Comparison of ENCODE assay signal across 8 mouse cellular contexts in genomic region chr1:72243656-72244316, GRCm38 (mm10). TPM values are rescaled to one million over a fixed set of nuclear protein-coding genes. Genes with fewer than 3 reads are reported as not detected.
DNase-seq lines count a peak whose midpoint lies in the region; ATAC-seq and TF ChIP-seq lines count a peak whose summit lies in the region.

No protein-coding gene starts in this region.

- peak overlapping the region; percentile 47 for H3K9ac ChIP-seq in ES-Bruce4 (ENCODE audit: low read depth, poor library complexity, severe bottlenecking)
- peak overlapping the region; percentile 89 for H3K9ac ChIP-seq in forebrain, embryonic 14.5 days (ENCODE audit: low read length)

- peaks cover 2% of the 10 kb centered on the region for H3K4me1 ChIP-seq in ES-Bruce4 (ENCODE audit: control insufficient read depth, insufficient read depth, low read length)
- H3K4me1 ChIP-seq in forebrain, embryonic 14.5 days (ENCODE audit: control insufficient read depth, insufficient read depth, low read length), result no peaks in the 10 kb centered on the region
- no peaks in the 10 kb centered on the region for H3K4me1 ChIP-seq in lung, adult 2 months (ENCODE audit: control insufficient read depth, insufficient read depth, low read length)

- peak; percentile 100 for TF ChIP-seq POLR2A in ES-Bruce4 (IDR thresholded peaks at IDR 0.05; ENCODE audit: insufficient read depth, low read length)
- TF ChIP-seq POLR2A in lung, adult 2 months (IDR thresholded peaks at IDR 0.05; ENCODE audit: borderline replicate concordance, extremely low read depth, low read depth, low read length), result peak; percentile 91; the same call in 1 of the 2 replicates

- peak overlapping the region; percentile 31 for H3K4me3 ChIP-seq in ES-Bruce4 (ENCODE audit: low read depth, low read length)
- peak overlapping the region; percentile 39 for H3K4me3 ChIP-seq in forebrain, embryonic 14.5 days (ENCODE audit: low read depth, low read length)
- peak overlapping the region; percentile 69 for H3K4me3 ChIP-seq in lung, adult 2 months (replicated peaks; ENCODE audit: extremely low read depth, low read depth, low read length)

- intact Hi-C loops in heart, postnatal 25 days (cut with DNase I), result no loop called here

- no peak; the same call in none of the 2 replicates for TF ChIP-seq EP300 in ES-Bruce4 (IDR thresholded peaks at IDR 0.05; ENCODE audit: insufficient read depth, low read depth, low read length)

- no peaks in the 10 kb centered on the region for H3K9me3 ChIP-seq in ES-Bruce4 (replicated peaks; ENCODE audit: control insufficient read depth, insufficient read depth, low read length, poor library complexity, severe bottlenecking)
- no peaks in the 10 kb centered on the region for H3K9me3 ChIP-seq in forebrain, embryonic 14.5 days (replicated peaks; ENCODE audit: control insufficient read depth, low read length)

- ATAC-seq in cerebellum, adult (ENCODE audit: insufficient number of reproducible peaks, low FRiP score, low TSS enrichment), result peak; percentile 96
- ATAC-seq in forebrain, embryonic 14.5 days, result peak; percentile 97
- peak; percentile 98 for ATAC-seq in neutrophil, adult 5-6 weeks (ENCODE audit: extremely low read depth, insufficient number of reproducible peaks, low FRiP score, poor library complexity, severe bottlenecking)

- H3K27ac ChIP-seq in ES-Bruce4 (ENCODE audit: insufficient read depth, low read length), result peak overlapping the region; percentile 65
- peak overlapping the region; percentile 97 for H3K27ac ChIP-seq in forebrain, embryonic 14.5 days (ENCODE audit: low read depth, low read length)

- DNase-seq in forebrain, embryonic 14.5 days (ENCODE audit: low spot score), result peak; percentile 97
- peak; percentile 88 for DNase-seq in heart, postnatal 25 days (ENCODE audit: low spot score)
- peak; percentile 93 to 97 for DNase-seq in layer of hippocampus, adult 18-20 months (ENCODE audit: low spot score in 2 of 2)
- DNase-seq in lung, adult 2 months, result peak; percentile 94
- peak; percentile 84 to 92 for DNase-seq in thymus, adult 18-20 months

- no peaks in the 10 kb centered on the region for H3K27me3 ChIP-seq in ES-Bruce4 (ENCODE audit: control insufficient read depth, insufficient read depth, low read length, poor library complexity, severe bottlenecking)
- no peaks in the 10 kb centered on the region for H3K27me3 ChIP-seq in forebrain, embryonic 14.5 days (replicated peaks; ENCODE audit: control insufficient read depth, insufficient read depth, low read length)

- WGBS in forebrain, embryonic 14.5 days, result 1% methylated on average over 46 of the region's 47 CpGs
- under 1% methylated on average over 47 of the region's 47 CpGs for WGBS in lung, adult 2 months

- TF ChIP-seq CTCF in ES-Bruce4 (IDR thresholded peaks at IDR 0.05; ENCODE audit: low read depth, low read length), result no peak
- TF ChIP-seq CTCF in lung, adult 2 months (IDR thresholded peaks at IDR 0.05; ENCODE audit: insufficient read depth, low read length), result no peak

- H3K4me2 ChIP-seq in forebrain, embryonic 14.5 days (ENCODE audit: low read length), result peak overlapping the region; percentile 51

- 0 out of 2 replicates have a peak, but pooled peaks cover 3% of the 10 kb centered on the region for H3K36me3 ChIP-seq in ES-Bruce4 (ENCODE audit: control insufficient read depth, insufficient read depth, low read length, poor library complexity, severe bottlenecking)
- H3K36me3 ChIP-seq in forebrain, embryonic 14.5 days (ENCODE audit: control insufficient read depth, insufficient read depth, low read length), result no peaks in the 10 kb centered on the region

RNA-seq across cellular contexts. Expression of gene Mreg, which starts 31.7 kb away (rescaled TPM):
- 90.7 and 95.8 TPM in 2 replicates for polyA plus RNA-seq in ES-Bruce4 (2011; ENCODE audit: insufficient read depth, insufficient read length, low read depth, missing spikeins)
- polyA plus RNA-seq in forebrain, embryonic 14.5 days (2014; fragmentation: Nextera tagmentation; extraction: Ambion mirVana), result 1.2 and 1.6 TPM in 2 replicates
- total RNA-seq in heart, postnatal 25 days (2021), result 10 to 100 TPM; 25.0 to 30.7 TPM
- 1 to 10 TPM; 4.7 TPM for total RNA-seq in layer of hippocampus, adult 18-20 months (2021)
- 1.3 and 6.2 TPM in 2 replicates for polyA plus RNA-seq in lung, adult 2 months (2012; rRNA removed)
- 1.5 and 2.6 TPM in 2 replicates for total RNA-seq in neutrophil, adult 5-6 weeks (2017)

RNA-seq across cellular contexts. Expression of gene Pecr, which starts 40.3 kb away (rescaled TPM):
- polyA plus RNA-seq in ES-Bruce4 (2011; ENCODE audit: insufficient read depth, insufficient read length, low read depth, missing spikeins), result 61.1 and 67.1 TPM in 2 replicates
- polyA plus RNA-seq in forebrain, embryonic 14.5 days (2014; fragmentation: Nextera tagmentation; extraction: Ambion mirVana), result 8.4 and 10.3 TPM in 2 replicates
- total RNA-seq in heart, postnatal 25 days (2021), result 10 to 100 TPM; 11.1 to 11.2 TPM
- 1 to 10 TPM; 5.6 to 6.3 TPM for total RNA-seq in layer of hippocampus, adult 18-20 months (2021)
- polyA plus RNA-seq in lung, adult 2 months (2012; rRNA removed), result 3.7 and 4.6 TPM in 2 replicates
- total RNA-seq in neutrophil, adult 5-6 weeks (2017), result 0.93 and 1.5 TPM in 2 replicates

RNA-seq across cellular contexts. Expression of gene Tmem169, which starts 40.4 kb away (rescaled TPM):
- polyA plus RNA-seq in ES-Bruce4 (2011; ENCODE audit: insufficient read depth, insufficient read length, low read depth, missing spikeins), result 0.67 and 1.3 TPM in 2 replicates
- polyA plus RNA-seq in forebrain, embryonic 14.5 days (2014; fragmentation: Nextera tagmentation; extraction: Ambion mirVana), result 23.2 and 28.8 TPM in 2 replicates
- total RNA-seq in heart, postnatal 25 days (2021), result not detected
- 10 to 100 TPM; 12.9 to 14.5 TPM for total RNA-seq in layer of hippocampus, adult 18-20 months (2021)
- polyA plus RNA-seq in lung, adult 2 months (2012; rRNA removed), result 0.03 and 0.05 TPM in 2 replicates
- 0.12 TPM in 1 of 2 replicates, not detected in the other for total RNA-seq in neutrophil, adult 5-6 weeks (2017)

Comparison
In these comparisons a context has a peak if more than half of its experiments do, and no peak if none do; other contexts are left out.
1. Peak in every context shown above with its lines: DNase-seq, ATAC-seq, H3K4me3 ChIP-seq and H3K27ac ChIP-seq.
2. RNA of gene Tmem169, which starts 40.4 kb away (total RNA-seq): 12.9 to 14.5 TPM in layer of hippocampus, adult 18-20 months; not detected in heart, postnatal 25 days and 0.12 TPM in neutrophil, adult 5-6 weeks; every median in the first group is over 10 times any median in the second.